Mouse (Mus musculus): Measurements from ENCODE around the gene Ms4a18. TPM values are rescaled to one million over a fixed set of nuclear protein-coding genes. Genes with fewer than 3 reads are reported as not detected.

The Ms4a18 gene
- polyA plus RNA-seq, 1 experiment = not detected

DNA sequence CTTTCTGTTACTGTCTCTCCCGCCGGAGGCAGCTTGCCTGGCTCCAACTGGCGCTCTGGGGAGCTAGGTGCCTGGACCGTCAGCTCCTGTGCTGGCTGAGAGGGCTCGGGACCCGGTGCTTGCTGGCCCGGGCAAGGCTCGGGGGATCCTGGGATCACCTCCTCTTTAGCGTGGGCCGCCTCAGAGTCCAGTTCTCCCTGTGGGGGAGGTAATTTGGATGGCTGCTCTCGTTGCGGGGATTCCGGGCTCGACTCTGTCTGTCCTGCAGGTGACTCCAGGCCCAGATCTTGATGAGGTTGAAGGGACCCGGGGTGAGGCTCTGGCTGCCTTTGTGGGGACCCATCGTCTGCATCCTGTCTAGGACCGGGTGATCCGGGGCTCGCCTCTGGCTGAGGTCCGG lies 69.4 kb downstream of the Ms4a18 start:
- no peak for DNase-seq (ENCODE audit: low read depth in 1 of 2, low spot score in 2 of 2)
- TF ChIP-seq POLR2A (IDR thresholded peaks at IDR 0.05; ENCODE audit: low read depth, low read length) (no peak), CTCF (IDR thresholded peaks at IDR 0.05; ENCODE audit: extremely low read depth, insufficient read depth, insufficient read length, insufficient replicate concordance) (no peak)

GRCm38 (mm10) chr19:10947219-10947618 lies 70.6 kb downstream of the Ms4a18 start:
- DNase-seq (ENCODE audit: low read depth in 1 of 2, low spot score in 2 of 2) = no peak
- H3K4me3 ChIP-seq (ENCODE audit: extremely low read depth, insufficient read depth, insufficient read length) = no peak overlapping the region
- H3K36me3 ChIP-seq (ENCODE audit: control insufficient read depth, insufficient read depth, low read length) = peaks cover 15% of the 10 kb centered on the region
- no peaks in the 10 kb centered on the region for H3K27me3 ChIP-seq (ENCODE audit: control insufficient read depth, insufficient read depth, low read length)
- TF ChIP-seq CTCF (IDR thresholded peaks at IDR 0.05; ENCODE audit: extremely low read depth, insufficient read depth, insufficient read length, insufficient replicate concordance) = no peak
- TF ChIP-seq POLR2A (IDR thresholded peaks at IDR 0.05; ENCODE audit: low read depth, low read length) = no peak
- WGBS = 89% methylated on average over 5 of the region's 5 CpGs
- peaks cover 9% of the 10 kb centered on the region for H3K4me1 ChIP-seq (ENCODE audit: control insufficient read depth, insufficient read depth, insufficient read length)
- H3K27ac ChIP-seq (ENCODE audit: insufficient read depth, low read length) = no peak overlapping the region

More for the DNA sequence above, 69.4 kb downstream of the Ms4a18 start:
- Histone ChIP-seq H3K4me3 (ENCODE audit: extremely low read depth, insufficient read depth, insufficient read length) (peak overlapping the region; percentile 91; the same call in 1 of the 2 replicates), H3K27ac (ENCODE audit: insufficient read depth, low read length) (no peak overlapping the region), H3K4me1 (ENCODE audit: control insufficient read depth, insufficient read depth, insufficient read length) (peaks cover 9% of the 10 kb centered on the region), H3K27me3 (ENCODE audit: control insufficient read depth, insufficient read depth, low read length) (no peaks in the 10 kb centered on the region), H3K36me3 (ENCODE audit: control insufficient read depth, insufficient read depth, low read length) (peaks cover 7% of the 10 kb centered on the region; the same call in 1 of the 2 replicates)
- under 1% methylated on average over 20 of the region's 20 CpGs for WGBS

Other genes with a start within 250 kb of the Ms4a18 start
- 41.0 and 47.0 TPM in 2 replicates for gene Cd6, start 188.0 kb downstream of the Ms4a18 start, polyA plus RNA-seq (2012; rRNA removed)
- 39.7 and 45.4 TPM in 2 replicates for gene Slc15a3, start 178.3 kb downstream of the Ms4a18 start, polyA plus RNA-seq (2012; rRNA removed)
- 4.9 TPM in 2 replicates for gene Tmem132a, start 148.1 kb downstream of the Ms4a18 start, polyA plus RNA-seq (2012; rRNA removed)
- 45.8 and 47.9 TPM in 2 replicates for gene Tmem109, start 136.0 kb downstream of the Ms4a18 start, polyA plus RNA-seq (2012; rRNA removed)
- 146 and 181 TPM in 2 replicates for gene Prpf19, start 122.8 kb downstream of the Ms4a18 start, polyA plus RNA-seq (2012; rRNA removed)
- gene Zp1, start 97.4 kb downstream of the Ms4a18 start, polyA plus RNA-seq (2012; rRNA removed) = 0.04 TPM in 2 replicates
- 0.54 and 0.82 TPM in 2 replicates for gene Ptgdr2, start 80.9 kb downstream of the Ms4a18 start, polyA plus RNA-seq (2012; rRNA removed)
- gene Ccdc86, start 68.8 kb downstream of the Ms4a18 start, polyA plus RNA-seq (2012; rRNA removed) = 4.3 and 5.8 TPM in 2 replicates
- gene Ms4a10, start 43.4 kb downstream of the Ms4a18 start, polyA plus RNA-seq (2012; rRNA removed) = not detected in 2 replicates
- 0.06 and 0.35 TPM in 2 replicates for gene Ms4a15, start 24.8 kb downstream of the Ms4a18 start, polyA plus RNA-seq (2012; rRNA removed)
- gene Ms4a8a, start 63.1 kb upstream of the Ms4a18 start, polyA plus RNA-seq (2012; rRNA removed) = 2.1 and 2.6 TPM in 2 replicates
- gene 1700017D01Rik, start 112.8 kb upstream of the Ms4a18 start, polyA plus RNA-seq (2012; rRNA removed) = not detected in 2 replicates
- gene 1700025F22Rik, start 147.3 kb upstream of the Ms4a18 start, polyA plus RNA-seq (2012; rRNA removed) = not detected in 2 replicates
- not detected in 2 replicates for gene Ms4a13, start 178.7 kb upstream of the Ms4a18 start, polyA plus RNA-seq (2012; rRNA removed)
- gene Ms4a12, start 214.4 kb upstream of the Ms4a18 start, polyA plus RNA-seq (2012; rRNA removed) = not detected in 2 replicates
- gene Ms4a1, start 248.2 kb upstream of the Ms4a18 start, polyA plus RNA-seq (2012; rRNA removed) = 28.9 and 38.4 TPM in 2 replicates